Mouse (Mus musculus) E14TG2a.4 (cell line): ENCODE data around the gene Adgrl1.

Experiments used
- CTCF ChIP-seq: conservative IDR thresholded peaks from 2 replicates; pipeline ENCODE4 v1.5.1; 2014; ENCODE audit warnings: low read length
- NANOG ChIP-seq: IDR thresholded peaks from 2 replicates; pipeline ENCODE4 v1.6.1; 2014; ENCODE audit warnings: borderline replicate concordance, low read length, mixed read lengths
- POU5F1 ChIP-seq: IDR thresholded peaks from 2 replicates; pipeline ENCODE4 v1.6.1; 2014; ENCODE audit warnings: low read length, borderline replicate concordance

DNA sequence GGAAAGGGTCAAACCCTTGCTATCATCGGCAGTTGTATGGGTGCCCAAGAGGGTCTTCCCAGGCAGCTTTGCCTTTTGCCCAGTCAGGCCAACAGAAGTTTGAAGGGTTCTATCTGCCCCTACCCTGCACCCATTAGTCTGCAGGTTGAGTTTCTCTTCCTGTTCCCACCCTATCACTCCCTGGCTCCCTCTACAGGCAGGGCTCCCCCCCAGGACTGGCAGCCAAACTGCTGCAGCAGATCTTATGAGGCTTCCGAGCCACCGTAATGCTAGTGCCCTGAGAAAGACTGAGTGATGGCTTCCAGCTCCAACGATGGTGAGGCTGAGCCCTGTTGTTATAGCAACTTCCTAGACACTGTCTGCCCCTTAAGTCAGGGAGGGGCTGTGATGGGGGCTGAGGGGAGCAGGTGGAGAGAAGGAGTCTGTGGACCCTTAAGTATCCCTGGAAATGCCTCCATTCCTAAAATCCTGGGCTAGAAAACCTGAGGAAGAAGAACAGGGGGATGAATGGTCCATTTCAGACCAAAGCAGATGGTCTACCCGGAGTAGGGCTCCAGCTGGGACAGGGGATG lies 77.0 kb downstream of the Adgrl1 start:
- TF ChIP-seq CTCF = peak; percentile 18; the same call in 1 of the 2 replicates
- no peak for TF ChIP-seq NANOG
- no peak for TF ChIP-seq POU5F1
